Mouse (Mus musculus): ENCODE data around the gene Shisa4. TPM values are rescaled to one million over a fixed set of nuclear protein-coding genes. Genes with fewer than 3 reads are reported as not detected.
A peak's percentile ranks its signal among the peaks of the same experiment; 100 is the strongest.

Gene Shisa4
- polyA plus RNA-seq, 1 experiment = 15.0 TPM

GRCm38 (mm10) chr1:135346891-135347290 lies 28.1 kb downstream of the Shisa4 start:
- no peak overlapping the region for H3K9ac ChIP-seq (ENCODE audit: low read depth, poor library complexity, severe bottlenecking)
- TF ChIP-seq CTCF (IDR thresholded peaks at IDR 0.05; ENCODE audit: low read depth, low read length) = no peak
- no peak for TF ChIP-seq POLR2A (IDR thresholded peaks at IDR 0.05; ENCODE audit: insufficient read depth, low read length)
- H3K4me3 ChIP-seq (ENCODE audit: low read depth, low read length) = no peak overlapping the region
- H3K27ac ChIP-seq (ENCODE audit: insufficient read depth, low read length) = no peak overlapping the region
- peaks cover 2% of the 10 kb centered on the region for H3K4me1 ChIP-seq (ENCODE audit: control insufficient read depth, insufficient read depth, low read length)
- no peaks in the 10 kb centered on the region for H3K9me3 ChIP-seq (replicated peaks; ENCODE audit: control insufficient read depth, insufficient read depth, low read length, poor library complexity, severe bottlenecking)
- H3K27me3 ChIP-seq (ENCODE audit: control insufficient read depth, insufficient read depth, low read length, poor library complexity, severe bottlenecking) = no peaks in the 10 kb centered on the region
- no peaks in the 10 kb centered on the region for H3K36me3 ChIP-seq (ENCODE audit: control insufficient read depth, insufficient read depth, low read length, poor library complexity, severe bottlenecking)

- peaks cover 2% of the 10 kb centered on the region for H3K4me1 ChIP-seq (ENCODE audit: control insufficient read depth, insufficient read depth, low read length)
- no peaks in the 10 kb centered on the region for H3K27me3 ChIP-seq (ENCODE audit: control insufficient read depth, insufficient read depth, low read length, poor library complexity, severe bottlenecking)
- TF ChIP-seq CTCF (IDR thresholded peaks at IDR 0.05; ENCODE audit: low read depth, low read length) (no peak), EP300 (IDR thresholded peaks at IDR 0.05; ENCODE audit: insufficient read depth, low read depth, low read length) (peak; percentile 44; the same call in 1 of the 2 replicates)
- no peak overlapping the region for H3K4me3 ChIP-seq (ENCODE audit: low read depth, low read length)
- H3K9me3 ChIP-seq (replicated peaks; ENCODE audit: control insufficient read depth, insufficient read depth, low read length, poor library complexity, severe bottlenecking) = no peaks in the 10 kb centered on the region
- no peak overlapping the region for H3K9ac ChIP-seq (ENCODE audit: low read depth, poor library complexity, severe bottlenecking)
- H3K36me3 ChIP-seq (ENCODE audit: control insufficient read depth, insufficient read depth, low read length, poor library complexity, severe bottlenecking) = no peaks in the 10 kb centered on the region
- no peak overlapping the region for H3K27ac ChIP-seq (ENCODE audit: insufficient read depth, low read length)
Measured at GRCm38 (mm10) chr1:135344026-135344425, 31.0 kb downstream of the Shisa4 start.

GRCm38 (mm10) chr1:135341947-135342346 lies 33.1 kb downstream of the Shisa4 start:
- no peaks in the 10 kb centered on the region for H3K36me3 ChIP-seq (ENCODE audit: control insufficient read depth, insufficient read depth, low read length, poor library complexity, severe bottlenecking)
- no peaks in the 10 kb centered on the region for H3K4me1 ChIP-seq (ENCODE audit: control insufficient read depth, insufficient read depth, low read length)
- H3K9ac ChIP-seq (ENCODE audit: low read depth, poor library complexity, severe bottlenecking) = no peak overlapping the region
- H3K9me3 ChIP-seq (replicated peaks; ENCODE audit: control insufficient read depth, insufficient read depth, low read length, poor library complexity, severe bottlenecking) = no peaks in the 10 kb centered on the region
- no peaks in the 10 kb centered on the region for H3K27me3 ChIP-seq (ENCODE audit: control insufficient read depth, insufficient read depth, low read length, poor library complexity, severe bottlenecking)
- no peak overlapping the region for H3K4me3 ChIP-seq (ENCODE audit: low read depth, low read length)
- no peak overlapping the region for H3K27ac ChIP-seq (ENCODE audit: insufficient read depth, low read length)
- TF ChIP-seq POLR2A (IDR thresholded peaks at IDR 0.05; ENCODE audit: insufficient read depth, low read length) (no peak), CTCF (IDR thresholded peaks at IDR 0.05; ENCODE audit: low read depth, low read length) (no peak), EP300 (IDR thresholded peaks at IDR 0.05; ENCODE audit: insufficient read depth, low read depth, low read length) (no peak)

GRCm38 (mm10) chr1:135330578-135330977 lies 44.5 kb downstream of the Shisa4 start:
- H3K4me1 ChIP-seq (ENCODE audit: control insufficient read depth, insufficient read depth, low read length) = no peaks in the 10 kb centered on the region
- H3K4me3 ChIP-seq (ENCODE audit: low read depth, low read length) = no peak overlapping the region
- TF ChIP-seq POLR2A (IDR thresholded peaks at IDR 0.05; ENCODE audit: insufficient read depth, low read length) = no peak
- no peak for TF ChIP-seq CTCF (IDR thresholded peaks at IDR 0.05; ENCODE audit: low read depth, low read length)
- no peak for TF ChIP-seq EP300 (IDR thresholded peaks at IDR 0.05; ENCODE audit: insufficient read depth, low read depth, low read length)
- no peaks in the 10 kb centered on the region for H3K9me3 ChIP-seq (replicated peaks; ENCODE audit: control insufficient read depth, insufficient read depth, low read length, poor library complexity, severe bottlenecking)
- no peak overlapping the region for H3K27ac ChIP-seq (ENCODE audit: insufficient read depth, low read length)
- no peaks in the 10 kb centered on the region for H3K27me3 ChIP-seq (ENCODE audit: control insufficient read depth, insufficient read depth, low read length, poor library complexity, severe bottlenecking)
- H3K9ac ChIP-seq (ENCODE audit: low read depth, poor library complexity, severe bottlenecking) = no peak overlapping the region
- H3K36me3 ChIP-seq (ENCODE audit: control insufficient read depth, insufficient read depth, low read length, poor library complexity, severe bottlenecking) = no peaks in the 10 kb centered on the region

GRCm38 (mm10) chr1:135328368-135328767 lies 46.7 kb downstream of the Shisa4 start:
- no peaks in the 10 kb centered on the region for H3K27me3 ChIP-seq (ENCODE audit: control insufficient read depth, insufficient read depth, low read length, poor library complexity, severe bottlenecking)
- no peak for TF ChIP-seq POLR2A (IDR thresholded peaks at IDR 0.05; ENCODE audit: insufficient read depth, low read length)
- TF ChIP-seq CTCF (IDR thresholded peaks at IDR 0.05; ENCODE audit: low read depth, low read length) = no peak
- TF ChIP-seq EP300 (IDR thresholded peaks at IDR 0.05; ENCODE audit: insufficient read depth, low read depth, low read length) = no peak
- H3K27ac ChIP-seq (ENCODE audit: insufficient read depth, low read length) = no peak overlapping the region
- no peak overlapping the region for H3K9ac ChIP-seq (ENCODE audit: low read depth, poor library complexity, severe bottlenecking)
- H3K4me1 ChIP-seq (ENCODE audit: control insufficient read depth, insufficient read depth, low read length) = no peaks in the 10 kb centered on the region
- H3K36me3 ChIP-seq (ENCODE audit: control insufficient read depth, insufficient read depth, low read length, poor library complexity, severe bottlenecking) = no peaks in the 10 kb centered on the region
- no peak overlapping the region for H3K4me3 ChIP-seq (ENCODE audit: low read depth, low read length)
- H3K9me3 ChIP-seq (replicated peaks; ENCODE audit: control insufficient read depth, insufficient read depth, low read length, poor library complexity, severe bottlenecking) = no peaks in the 10 kb centered on the region

- TF ChIP-seq EP300 (IDR thresholded peaks at IDR 0.05; ENCODE audit: insufficient read depth, low read depth, low read length) (no peak), POLR2A (IDR thresholded peaks at IDR 0.05; ENCODE audit: insufficient read depth, low read length) (no peak), CTCF (IDR thresholded peaks at IDR 0.05; ENCODE audit: low read depth, low read length) (no peak)
- H3K27ac ChIP-seq (ENCODE audit: insufficient read depth, low read length) = no peak overlapping the region
- no peaks in the 10 kb centered on the region for H3K4me1 ChIP-seq (ENCODE audit: control insufficient read depth, insufficient read depth, low read length)
- no peak overlapping the region for H3K4me3 ChIP-seq (ENCODE audit: low read depth, low read length)
- H3K36me3 ChIP-seq (ENCODE audit: control insufficient read depth, insufficient read depth, low read length, poor library complexity, severe bottlenecking) = no peaks in the 10 kb centered on the region
- no peaks in the 10 kb centered on the region for H3K27me3 ChIP-seq (ENCODE audit: control insufficient read depth, insufficient read depth, low read length, poor library complexity, severe bottlenecking)
- H3K9ac ChIP-seq (ENCODE audit: low read depth, poor library complexity, severe bottlenecking) = no peak overlapping the region
- no peaks in the 10 kb centered on the region for H3K9me3 ChIP-seq (replicated peaks; ENCODE audit: control insufficient read depth, insufficient read depth, low read length, poor library complexity, severe bottlenecking)
Measured at GRCm38 (mm10) chr1:135325934-135326333, 49.1 kb downstream of the Shisa4 start.
